Mouse (Mus musculus): ENCODE data around the gene Dnajc7. TPM values are rescaled to one million over a fixed set of nuclear protein-coding genes. Genes with fewer than 3 reads are reported as not detected.
"Not testable (repeated sequence)": the region's sequence is repeated elsewhere in the genome, so short reads cannot be mapped to it uniquely, and the experiment has no call there.

The Dnajc7 gene
- total RNA-seq, 2 experiments from 2014 or later: 143 to 179 TPM

DNA sequence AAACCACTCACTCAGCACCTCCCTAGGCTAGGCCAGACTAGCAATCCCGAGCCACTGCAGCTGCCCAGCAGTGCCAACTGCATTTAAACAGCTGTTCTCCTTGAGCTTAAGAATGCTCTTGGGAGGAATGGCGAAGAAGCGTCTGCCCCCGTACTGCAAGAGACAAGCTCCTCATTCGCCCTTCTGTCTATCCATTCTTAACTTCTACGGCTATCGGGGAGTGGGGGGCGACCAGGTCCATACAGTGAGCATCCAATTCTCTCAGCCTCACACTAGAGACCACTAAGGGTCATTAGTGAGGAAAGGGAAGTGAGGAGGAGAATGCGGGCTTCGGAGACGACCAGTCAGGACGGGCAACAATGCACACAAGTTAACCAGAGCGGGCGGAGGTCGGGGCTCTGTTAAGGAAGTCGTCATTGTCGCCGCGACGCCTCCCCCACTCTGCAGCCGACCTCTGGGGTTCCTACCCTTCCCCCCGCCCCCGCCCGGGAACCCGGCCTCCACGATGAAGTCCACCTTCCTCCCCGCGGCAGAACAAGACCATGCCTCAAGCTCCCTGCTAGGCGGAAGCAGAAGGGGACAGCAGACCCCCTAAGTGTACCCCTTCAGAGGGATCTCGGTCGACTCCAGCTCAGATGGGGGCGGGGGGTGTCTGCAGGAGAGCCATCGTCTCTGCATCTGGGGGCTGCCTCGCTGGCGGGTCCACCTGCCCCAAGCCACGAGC is 1.0 kb downstream of the Dnajc7 start, which contains the start of gene Nkiras2:
Nkiras2 (plus strand) TSS at position 484 of the 724 bp plus-strand sequence.
- intact Hi-C loops (cut with DNase I; ENCODE audit: low total_unique reads): no loop called here
- peak; percentile 67 for DNase-seq

DNA sequence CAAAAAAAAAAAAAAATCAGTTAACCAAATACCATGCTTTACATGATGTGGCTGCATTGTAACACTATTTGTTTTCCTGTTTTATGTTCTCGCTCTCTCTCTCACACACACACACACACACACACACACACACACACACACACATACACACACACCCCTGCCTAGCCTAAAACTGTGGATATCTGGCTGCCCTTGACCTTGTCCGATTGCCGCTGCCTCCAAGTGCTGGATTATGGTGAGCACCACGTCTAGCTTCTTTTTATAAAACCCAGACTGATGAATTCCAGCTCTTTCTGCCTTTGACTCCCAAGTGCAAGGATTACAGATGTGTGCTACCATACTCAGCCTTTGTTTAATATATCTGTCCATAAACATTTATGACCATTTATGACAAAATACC is 2.5 kb downstream of the Dnajc7 start:
- intact Hi-C loops (cut with DNase I; ENCODE audit: low total_unique reads): no loop called here
- DNase-seq: no peak

DNA sequence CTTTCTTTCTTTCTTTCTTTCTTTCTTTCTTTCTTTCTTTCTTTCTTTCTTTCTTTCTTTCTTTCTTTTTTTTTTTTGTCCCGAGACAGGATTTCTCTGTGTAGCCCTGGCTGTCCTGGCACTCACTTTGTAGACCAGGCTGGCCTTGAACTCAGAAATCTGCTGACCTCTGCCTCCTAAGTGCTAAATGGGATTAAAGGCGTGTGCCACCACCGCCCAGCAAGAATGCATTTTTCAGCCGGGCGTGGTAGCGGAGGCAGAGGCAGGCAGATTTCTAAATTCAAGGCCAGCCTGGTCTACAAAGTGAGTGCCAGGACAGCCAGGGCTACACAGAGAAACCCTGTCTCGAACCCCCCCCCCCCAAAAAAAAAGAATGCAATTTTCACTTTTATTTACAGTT is 3.1 kb downstream of the Dnajc7 start:
- DNase-seq; intact Hi-C loops (cut with DNase I; ENCODE audit: low total_unique reads): not testable (repeated sequence)

DNA sequence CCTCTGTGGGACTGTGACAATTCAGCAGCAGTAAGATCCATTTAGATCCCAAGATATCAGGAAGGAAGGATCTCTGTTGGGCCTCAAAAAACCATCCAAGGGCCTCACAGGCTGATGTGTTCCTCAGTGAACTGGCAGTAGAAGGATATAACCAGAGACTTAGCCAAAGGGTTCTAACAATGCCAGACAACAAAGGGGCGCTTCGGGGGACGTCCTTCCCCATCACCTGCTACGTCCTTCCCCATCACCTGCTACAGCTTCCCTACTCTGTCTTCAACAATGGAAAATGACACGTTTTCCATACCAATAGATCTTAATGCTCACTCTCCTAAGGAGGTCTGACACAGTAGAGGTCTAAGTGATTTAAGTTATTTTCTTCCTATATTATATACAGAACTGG is 3.6 kb downstream of the Dnajc7 start:
- no peak for DNase-seq
- intact Hi-C loops (cut with DNase I; ENCODE audit: low total_unique reads): no loop called here

DNA sequence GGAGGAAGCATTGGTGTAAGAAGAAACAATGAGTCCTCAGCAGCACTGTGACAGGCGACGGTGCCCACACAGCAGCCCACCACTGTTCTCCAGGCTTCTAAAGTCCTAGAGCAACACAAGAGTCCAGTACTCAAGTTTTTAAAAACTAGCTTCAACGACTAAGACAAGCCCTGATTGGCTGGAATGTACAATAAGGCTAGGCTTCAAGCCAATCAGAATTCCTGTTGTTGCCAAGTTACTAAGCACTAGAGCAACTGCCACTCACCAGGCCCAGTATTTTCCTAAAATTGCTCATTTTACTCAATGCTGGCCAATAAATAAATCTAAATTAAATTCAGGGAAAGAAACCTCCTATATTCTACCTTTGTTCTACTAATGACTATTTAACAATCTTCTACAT is 6.7 kb downstream of the Dnajc7 start:
- intact Hi-C loops (cut with DNase I; ENCODE audit: low total_unique reads): no loop called here
- DNase-seq: no peak

DNA sequence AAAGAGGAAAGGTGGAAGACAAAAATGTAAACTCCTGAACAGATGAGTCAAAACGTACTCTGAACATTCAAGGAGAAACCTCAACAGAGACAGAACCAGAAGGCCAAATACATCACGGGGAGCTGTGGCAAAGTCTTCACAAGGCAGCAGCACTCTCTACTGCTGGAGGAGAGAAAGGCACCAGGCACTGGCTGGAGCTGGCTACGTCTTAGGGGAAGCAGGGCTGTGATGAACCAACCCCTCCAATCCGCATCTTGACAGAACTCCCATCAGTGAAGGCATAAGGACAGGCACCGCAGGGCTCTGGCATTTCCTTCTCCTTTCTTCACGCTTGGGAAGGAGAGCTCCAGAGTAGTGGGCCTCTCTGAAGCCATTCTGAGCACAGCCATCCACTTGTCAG is 8.3 kb downstream of the Dnajc7 start:
- intact Hi-C loops (cut with DNase I; ENCODE audit: low total_unique reads): no loop called here
- DNase-seq: no peak

DNA sequence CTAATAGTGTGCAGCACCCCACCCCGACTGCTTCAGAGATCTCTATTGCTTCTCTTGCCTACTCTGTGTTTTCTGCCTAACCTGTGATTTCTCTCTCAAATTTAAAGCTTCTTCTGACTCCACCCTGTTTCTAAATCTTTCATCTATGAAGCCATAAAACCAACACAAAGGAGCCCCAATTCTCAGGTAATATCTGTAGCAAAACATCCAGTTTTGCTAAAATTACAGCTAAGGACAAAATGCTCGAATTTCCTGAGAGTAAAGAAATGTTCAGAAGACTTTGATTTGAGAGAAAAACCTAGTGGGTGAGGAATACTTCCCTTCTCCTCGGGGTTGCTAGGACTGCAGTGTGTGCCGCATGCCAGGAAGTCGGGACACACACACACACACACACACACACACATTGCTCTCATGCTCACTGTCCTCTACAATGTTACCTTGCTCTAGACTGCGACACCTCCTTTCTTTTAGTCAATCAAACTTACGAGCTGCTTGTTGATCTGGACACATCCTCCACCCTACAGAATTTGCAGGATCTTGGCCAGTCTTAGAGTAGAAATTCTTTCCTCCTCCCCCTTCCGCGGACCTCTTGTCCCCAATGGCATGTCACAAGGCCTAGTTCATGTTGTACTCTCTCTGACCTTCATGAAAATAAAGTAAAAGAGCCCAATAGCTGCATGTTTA is 9.8 kb downstream of the Dnajc7 start:
- intact Hi-C loops (cut with DNase I; ENCODE audit: low total_unique reads): no loop called here
- DNase-seq: no peak

DNA sequence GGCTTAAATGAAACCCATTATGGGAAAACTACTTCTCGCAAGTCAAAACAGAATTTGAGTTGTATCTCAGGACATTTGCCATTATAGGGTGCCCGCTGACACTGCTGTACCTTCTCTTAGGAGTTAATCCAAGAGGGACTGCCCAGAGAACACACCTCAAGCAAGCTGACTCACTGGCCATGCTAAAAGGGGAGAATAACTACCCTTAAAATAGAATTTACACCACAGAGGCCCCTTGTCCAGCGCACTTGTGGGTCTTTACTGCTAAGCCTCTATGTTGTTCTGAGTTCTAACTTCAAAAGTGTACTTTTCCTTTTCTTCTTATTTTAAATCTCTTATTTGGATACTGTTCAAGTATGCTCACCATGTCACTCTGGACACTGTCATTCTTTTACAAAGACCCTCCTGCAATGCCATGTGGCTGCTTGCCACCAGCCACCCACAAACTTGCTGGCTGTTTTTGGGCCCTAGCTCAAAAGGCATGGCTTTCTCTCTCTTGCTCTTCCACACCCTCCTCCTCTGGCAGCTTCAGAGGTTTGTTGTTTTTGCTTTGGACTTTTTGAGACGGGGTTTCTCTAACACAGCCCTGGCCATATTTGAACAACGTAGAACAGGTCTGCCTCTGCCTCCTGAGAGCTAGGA is 10.5 kb downstream of the Dnajc7 start:
- intact Hi-C loops (cut with DNase I; ENCODE audit: low total_unique reads): no loop called here
- DNase-seq: no peak

DNA sequence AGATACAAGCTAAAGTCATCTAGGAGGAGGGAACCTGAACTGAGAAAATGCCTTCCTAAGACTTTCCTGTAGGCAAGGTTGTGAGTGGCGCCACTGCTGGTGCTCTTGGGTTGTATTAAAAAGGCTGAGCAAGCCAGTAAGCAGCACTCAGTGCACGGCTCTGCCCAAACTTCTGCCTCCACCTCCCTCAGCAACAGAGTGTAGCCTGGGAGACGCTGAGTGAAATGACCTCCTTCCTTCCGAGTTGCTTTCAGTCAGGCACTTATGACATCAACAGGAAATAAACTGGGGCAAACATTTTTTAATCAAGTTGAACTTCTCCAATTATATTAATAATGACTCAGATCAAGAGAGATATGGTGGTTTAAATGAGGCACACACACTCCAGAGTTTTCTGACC is 11.2 kb downstream of the Dnajc7 start:
- intact Hi-C loops (cut with DNase I; ENCODE audit: low total_unique reads): no loop called here
- no peak for DNase-seq

DNA sequence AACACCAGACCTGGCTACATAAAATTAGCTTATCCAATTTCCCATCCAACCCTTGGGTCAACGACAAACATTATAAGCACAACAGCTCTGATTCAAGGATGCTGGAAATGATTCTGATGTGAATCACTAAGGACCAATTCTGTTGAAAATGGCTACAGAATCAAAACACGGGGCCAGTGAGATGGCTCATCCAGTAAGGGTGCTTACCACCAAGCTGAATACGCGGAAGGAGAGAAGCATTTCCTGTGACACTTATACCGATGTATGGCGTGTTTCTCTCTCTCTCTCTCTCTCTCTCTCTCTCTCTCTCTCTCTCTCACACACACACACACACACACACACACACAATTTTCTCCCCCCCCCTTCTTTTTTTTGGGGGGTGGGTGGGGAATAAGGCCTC is 12.8 kb downstream of the Dnajc7 start:
- DNase-seq: no peak
- intact Hi-C loops (cut with DNase I; ENCODE audit: low total_unique reads): no loop called here

DNA sequence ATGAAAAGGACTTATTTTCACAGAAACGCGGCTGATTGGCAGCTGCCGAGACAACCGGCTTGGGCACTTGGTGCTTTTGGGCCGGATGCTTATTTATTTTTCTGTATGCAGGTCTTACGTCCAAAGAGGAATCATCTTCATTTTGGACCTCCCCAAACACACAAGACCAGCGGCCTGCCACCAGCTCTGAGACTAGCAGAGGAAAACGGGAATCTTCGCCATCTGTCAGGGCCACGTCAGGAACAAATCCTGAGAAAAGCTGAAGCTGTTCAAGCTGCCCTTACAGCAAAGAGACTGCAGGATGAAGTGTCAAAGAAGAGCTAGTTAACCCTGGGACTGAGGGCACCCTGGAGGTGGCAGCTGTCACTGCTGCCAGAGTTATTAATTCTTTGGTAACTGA is 14.5 kb downstream of the Dnajc7 start:
- DNase-seq: no peak
- intact Hi-C loops (cut with DNase I; ENCODE audit: low total_unique reads): no loop called here

DNA sequence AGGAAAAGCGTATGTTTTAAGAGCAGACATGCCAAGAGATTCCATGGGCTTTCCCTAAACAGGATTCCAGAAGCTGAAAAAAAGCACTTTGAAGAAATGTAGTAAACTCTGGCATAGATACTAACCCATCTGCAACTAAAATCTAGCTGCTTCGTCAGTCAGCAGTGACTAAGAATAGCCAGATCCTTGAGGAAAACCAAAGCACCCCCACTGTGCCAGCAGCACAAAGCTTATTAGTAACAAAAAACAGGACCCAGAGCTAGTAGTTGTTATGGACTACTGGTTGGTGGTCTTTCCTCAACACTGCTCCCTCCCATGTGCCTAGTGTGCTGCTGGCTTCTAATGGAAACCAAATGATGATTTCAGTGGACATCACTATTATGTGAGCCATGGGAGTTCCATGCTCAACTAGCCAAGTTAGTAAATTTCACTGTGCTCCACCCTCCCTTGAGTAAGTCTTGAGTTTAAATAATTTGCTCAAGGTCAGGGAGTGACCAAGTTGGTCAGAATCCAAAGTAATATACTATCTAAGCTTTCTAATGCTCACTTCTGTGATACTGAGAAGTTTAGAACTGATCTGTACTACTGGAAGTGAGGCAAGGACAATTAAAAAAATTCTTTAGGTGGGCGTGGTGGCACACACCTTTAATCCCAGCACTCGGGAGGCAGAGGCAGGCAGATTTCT is 15.5 kb downstream of the Dnajc7 start:
- intact Hi-C loops (cut with DNase I; ENCODE audit: low total_unique reads): no loop called here
- no peak for DNase-seq

DNA sequence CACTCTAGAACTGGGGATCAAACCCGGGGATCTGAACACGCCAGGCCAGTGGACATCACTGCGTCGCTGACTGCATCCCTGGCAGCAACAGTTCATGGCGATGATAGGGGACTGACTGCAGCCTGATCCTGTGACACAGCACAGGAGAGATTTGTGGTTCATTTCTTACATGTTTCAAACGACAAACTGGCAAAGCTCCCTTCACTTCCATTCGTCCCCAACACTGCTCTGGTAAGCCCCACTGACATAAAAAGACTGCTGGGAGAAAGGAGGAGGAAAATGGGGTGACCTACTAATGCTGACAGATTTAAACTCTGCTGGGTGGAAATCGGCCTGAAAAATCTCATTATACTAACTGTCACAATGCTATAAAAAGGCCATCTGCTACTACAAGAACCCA is 16.2 kb downstream of the Dnajc7 start:
- intact Hi-C loops (cut with DNase I; ENCODE audit: low total_unique reads): no loop called here
- DNase-seq: no peak

DNA sequence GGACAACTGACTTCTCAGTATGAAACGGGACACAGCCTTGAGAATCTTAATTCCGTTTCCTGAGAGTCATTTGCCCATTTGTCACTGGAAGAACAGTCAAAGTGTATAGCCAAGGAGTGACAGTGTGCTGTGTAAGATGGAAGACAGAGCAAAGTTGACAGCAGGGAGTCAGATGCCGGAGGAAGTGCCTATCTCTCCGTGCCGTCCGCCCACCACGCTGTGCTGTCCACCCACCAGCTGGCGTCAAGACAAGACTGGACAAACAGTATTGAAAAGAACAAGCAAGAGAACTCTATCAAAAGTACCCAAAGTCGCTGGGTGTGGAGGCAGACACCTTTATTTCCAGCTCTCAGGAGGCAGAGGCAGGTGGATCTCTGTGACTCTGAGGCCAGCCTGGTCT is 16.8 kb downstream of the Dnajc7 start:
- intact Hi-C loops (cut with DNase I; ENCODE audit: low total_unique reads): no loop called here
- no peak for DNase-seq

DNA sequence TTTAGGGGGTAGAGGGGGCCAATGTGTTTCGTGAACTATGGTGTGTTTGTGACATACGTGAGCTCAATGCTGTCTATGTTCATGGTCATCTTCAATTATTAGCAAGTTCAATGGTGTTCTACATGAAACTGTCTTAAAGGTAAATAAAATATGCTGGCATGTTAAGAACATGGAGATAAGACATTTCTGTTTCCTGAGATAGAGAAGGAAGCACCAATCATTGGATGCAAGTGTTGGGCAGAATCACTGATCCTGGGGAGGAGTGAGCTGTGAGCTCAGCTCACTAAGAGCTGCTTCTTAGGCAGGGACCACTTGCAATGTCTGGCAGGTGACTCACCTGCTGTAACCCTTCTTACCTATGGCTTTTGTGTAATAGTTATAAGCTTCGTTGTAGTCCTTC is 18.6 kb downstream of the Dnajc7 start:
- no peak for DNase-seq
- intact Hi-C loops (cut with DNase I; ENCODE audit: low total_unique reads): no loop called here

DNA sequence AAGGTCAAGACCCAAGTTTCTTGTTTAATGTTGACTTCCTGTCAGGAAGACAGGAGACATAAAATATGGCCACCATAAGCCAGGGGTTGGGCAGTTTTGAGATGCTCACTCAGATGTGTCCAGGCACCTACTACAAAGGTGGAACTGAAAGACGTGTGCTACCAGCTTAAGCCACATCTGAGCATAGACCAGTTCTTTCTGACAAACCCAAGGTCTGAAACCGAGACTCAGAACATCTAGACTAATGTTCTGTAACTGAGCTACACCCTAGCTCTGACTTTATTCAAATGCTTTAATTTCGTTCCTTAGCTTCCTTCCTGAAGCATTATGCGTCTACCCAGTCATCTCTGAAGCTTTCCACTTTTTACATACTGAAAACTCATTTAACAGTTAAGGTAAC is 21.9 kb downstream of the Dnajc7 start:
- intact Hi-C loops (cut with DNase I; ENCODE audit: low total_unique reads): no loop called here
- no peak for DNase-seq

DNA sequence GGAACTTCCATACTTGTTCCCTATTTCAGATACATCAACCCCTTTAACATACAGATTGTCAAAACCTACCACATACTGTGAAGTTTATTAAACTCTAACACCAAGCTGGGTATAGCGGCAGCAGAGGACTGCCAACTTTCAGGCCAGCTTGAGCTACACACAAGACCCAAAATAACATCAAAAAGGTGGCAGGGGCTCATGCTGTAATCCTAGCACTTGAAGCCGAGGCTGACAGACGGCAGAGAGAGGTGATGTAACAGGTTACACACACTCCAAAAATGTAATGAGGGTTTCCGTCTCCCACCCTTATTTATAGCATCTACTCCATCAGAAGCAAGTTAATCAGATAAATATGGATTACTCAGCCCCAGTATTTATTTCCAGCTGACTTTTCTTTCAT is 24.4 kb downstream of the Dnajc7 start:
- DNase-seq: no peak
- intact Hi-C loops (cut with DNase I; ENCODE audit: low total_unique reads): no loop called here

DNA sequence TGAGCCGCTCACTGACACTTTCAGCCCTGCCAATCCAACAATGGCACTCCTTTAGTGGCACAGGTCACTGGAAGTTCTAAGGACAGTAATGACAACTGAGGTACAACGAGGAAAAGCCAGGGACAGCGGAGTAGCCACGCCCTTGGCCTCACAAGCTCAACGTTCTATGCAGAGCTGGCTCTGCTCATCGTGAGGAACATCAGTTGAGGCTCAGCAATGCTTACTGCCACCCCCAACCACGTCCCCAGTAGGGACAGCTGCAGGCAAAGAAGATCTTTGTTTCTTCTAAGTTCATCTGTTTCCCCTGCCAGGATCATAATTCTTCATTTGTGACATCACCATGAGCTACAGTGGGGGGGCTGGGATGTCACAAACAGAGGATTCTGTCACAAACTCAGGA is 25.4 kb downstream of the Dnajc7 start:
- intact Hi-C loops (cut with DNase I; ENCODE audit: low total_unique reads): no loop called here
- no peak for DNase-seq

DNA sequence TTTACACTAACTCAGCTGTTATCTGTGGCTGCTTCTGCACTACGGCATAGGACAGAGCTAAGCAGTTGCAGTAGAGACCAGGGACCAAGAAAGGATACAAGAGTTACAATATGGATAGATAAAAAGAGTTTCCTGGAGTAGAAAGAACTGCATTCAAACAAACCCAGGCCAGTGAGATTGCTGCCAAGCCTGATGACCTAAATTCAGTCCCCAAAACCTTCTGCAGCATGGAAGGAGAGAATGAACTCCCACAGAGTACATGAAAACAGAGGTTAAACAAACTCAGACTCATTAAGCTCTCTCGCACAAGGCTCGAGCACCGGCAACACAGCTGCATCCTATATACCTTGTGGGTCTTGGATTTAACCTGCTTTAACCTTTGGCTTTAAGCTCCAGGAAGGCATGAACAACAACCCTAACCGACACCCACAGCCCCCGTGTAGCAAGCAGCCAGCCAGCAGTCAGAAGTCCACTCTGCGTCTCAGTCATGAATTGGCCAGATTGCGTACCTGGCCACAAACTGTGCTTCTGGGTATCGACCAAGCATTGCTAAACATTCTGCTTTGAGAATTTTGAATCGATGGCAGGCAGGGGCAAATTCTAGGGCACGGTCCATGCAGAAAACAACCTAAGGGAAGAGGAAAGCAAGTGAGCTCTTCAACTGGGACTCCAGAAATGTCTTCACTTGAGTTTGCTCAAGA is 27.5 kb downstream of the Dnajc7 start:
- DNase-seq: no peak
- intact Hi-C loops (cut with DNase I; ENCODE audit: low total_unique reads): no loop called here

DNA sequence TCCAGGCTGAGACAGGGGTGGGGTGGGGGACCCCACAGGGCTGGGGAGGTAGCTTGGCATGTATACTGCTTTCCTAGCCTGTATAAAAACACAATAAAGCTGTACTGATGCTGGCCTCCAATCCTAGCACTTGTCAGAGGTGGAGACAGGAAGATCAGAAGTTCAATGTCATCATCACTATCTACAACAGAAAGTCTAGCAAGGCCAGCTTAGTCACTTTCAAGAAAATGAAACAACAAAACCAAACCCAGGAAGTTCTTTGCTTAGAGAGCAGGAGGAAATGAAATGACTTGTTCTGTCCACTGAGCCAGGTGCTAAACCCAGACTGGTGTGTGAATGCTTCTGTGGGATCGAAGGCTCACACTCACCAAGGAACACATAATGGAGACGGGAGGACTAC is 31.5 kb downstream of the Dnajc7 start:
- no peak for DNase-seq
- intact Hi-C loops (cut with DNase I; ENCODE audit: low total_unique reads): no loop called here

All from gastrocnemius, postnatal 14 days (tissue).